Mouse (Mus musculus): ENCODE results near the gene Diras2. TPM values are rescaled to one million over a fixed set of nuclear protein-coding genes. Genes with fewer than 3 reads are reported as not detected.
"Not testable (repeated sequence)": the region's sequence is repeated elsewhere in the genome, so short reads cannot be mapped to it uniquely, and the experiment has no call there.

The Diras2 gene
- total RNA-seq, 2 experiments from 2014 or later = 0.08 TPM; not detected in 1

GRCm38 (mm10) chr13:52518377-52518776 lies 12.7 kb downstream of the Diras2 start:
- no peak for DNase-seq

GRCm38 (mm10) chr13:52517021-52517420 lies 14.1 kb downstream of the Diras2 start:
- no peak for DNase-seq

- DNase-seq = no peak
These were observed 14.5 kb downstream of the Diras2 start for GRCm38 (mm10) chr13:52516561-52516960.

GRCm38 (mm10) chr13:52516051-52516450 lies 15.0 kb downstream of the Diras2 start:
- no peak for DNase-seq

GRCm38 (mm10) chr13:52513554-52513953 lies 17.5 kb downstream of the Diras2 start:
- DNase-seq = no peak

- DNase-seq = no peak
These were observed 18.7 kb downstream of the Diras2 start for GRCm38 (mm10) chr13:52512356-52512755.

- no peak for DNase-seq
These were observed 20.8 kb downstream of the Diras2 start for GRCm38 (mm10) chr13:52510172-52510880.

- DNase-seq = no peak
These were observed 23.4 kb downstream of the Diras2 start for GRCm38 (mm10) chr13:52507460-52508293.

GRCm38 (mm10) chr13:52506822-52507221 lies 24.3 kb downstream of the Diras2 start:
- not testable (repeated sequence) for DNase-seq

- not testable (repeated sequence) for DNase-seq
These were observed 25.3 kb downstream of the Diras2 start for GRCm38 (mm10) chr13:52505683-52506285.

GRCm38 (mm10) chr13:52501686-52502085 lies 29.4 kb downstream of the Diras2 start:
- peak; percentile 9 for DNase-seq

GRCm38 (mm10) chr13:52497029-52497550 lies 34.0 kb downstream of the Diras2 start:
- no peak for DNase-seq

- no peak for DNase-seq
These were observed 42.3 kb downstream of the Diras2 start for GRCm38 (mm10) chr13:52488821-52489220.

GRCm38 (mm10) chr13:52484064-52484463 lies 47.0 kb downstream of the Diras2 start:
- no peak for DNase-seq

GRCm38 (mm10) chr13:52481786-52482185 lies 49.3 kb downstream of the Diras2 start:
- DNase-seq = no peak

GRCm38 (mm10) chr13:52479146-52479545 lies 51.9 kb downstream of the Diras2 start:
- DNase-seq = no peak

- DNase-seq = no peak
These were observed 54.0 kb downstream of the Diras2 start for GRCm38 (mm10) chr13:52476998-52477601.

GRCm38 (mm10) chr13:52476222-52476621 lies 54.9 kb downstream of the Diras2 start:
- DNase-seq = no peak

GRCm38 (mm10) chr13:52475264-52475663 lies 55.8 kb downstream of the Diras2 start:
- no peak for DNase-seq

GRCm38 (mm10) chr13:52474807-52475206 lies 56.3 kb downstream of the Diras2 start:
- no peak for DNase-seq

GRCm38 (mm10) chr13:52469795-52470690 lies 61.0 kb downstream of the Diras2 start:
- DNase-seq = no peak
